Mouse (Mus musculus) heart, adult 2 months (tissue): ENCODE measurements around the gene Tesk1. TPM values are rescaled to one million over a fixed set of nuclear protein-coding genes. Genes with fewer than 3 reads are reported as not detected.

ENCODE experiments used
- DNase-seq, 2 experiments: peaks; one replicate each; pipeline ENCODE4 v3.0.0; 2021
- H3K27ac ChIP-seq: fragments of 200-600 bp; 2 replicates; pipeline ENCODE4 v1.8.1; 2022
- H3K27me3 ChIP-seq: fragments of 200-500 bp; 2 replicates; pipeline ENCODE4 v1.6.1; 2012; ENCODE audit warnings: mild to moderate bottlenecking, low read length, inconsistent platforms, mixed read lengths; ENCODE audit not compliant: control insufficient read depth, insufficient read depth
- H3K36me3 ChIP-seq: fragments of 200-500 bp; 2 replicates; pipeline ENCODE4 v1.6.1; 2012; ENCODE audit warnings: low read length, inconsistent platforms; ENCODE audit not compliant: control insufficient read depth, insufficient read depth
- H3K4me1 ChIP-seq: fragments of 200-500 bp; 2 replicates; pipeline ENCODE4 v1.6.1; 2011; ENCODE audit warnings: low read length; ENCODE audit not compliant: control insufficient read depth, insufficient read depth
- H3K4me3 ChIP-seq: fragments of 200-600 bp; 2 replicates; pipeline ENCODE4 v1.8.1; 2022
- H3K79me2 ChIP-seq: fragments of 200-500 bp; replicated peaks from 2 replicates; pipeline ENCODE4 v1.6.1; 2012; ENCODE audit warnings: mild to moderate bottlenecking, inconsistent platforms, low read length, moderate library complexity, mixed read lengths; ENCODE audit not compliant: control insufficient read depth, insufficient read depth
- H3K9ac ChIP-seq: fragments of 200-500 bp; 2 replicates; pipeline ENCODE4 v1.6.1; 2012; ENCODE audit warnings: low read depth, mild to moderate bottlenecking, control low read depth, inconsistent platforms, low read length, mixed read lengths
- CTCF ChIP-seq: fragments of 200-600 bp; IDR thresholded peaks from 2 replicates; pipeline ENCODE4 v1.8.1; 2022; ENCODE audit warnings: antibody characterized with exemption, mild to moderate bottlenecking, moderate library complexity
- EP300 ChIP-seq: fragments of 200-500 bp; IDR thresholded peaks from 2 replicates; pipeline ENCODE4 v1.6.1; 2011; ENCODE audit warnings: low read depth, low read length, control low read depth; ENCODE audit not compliant: insufficient read depth
- POLR2A ChIP-seq: fragments of 200-500 bp; IDR thresholded peaks from 2 replicates; pipeline ENCODE4 v1.6.1; 2011; ENCODE audit warnings: mild to moderate bottlenecking, low read depth, low read length, control low read depth; ENCODE audit not compliant: insufficient read depth
- WGBS: fragments of 180-500 bp; shearing (Covaris S2); methylation state at CpG from one replicate; pipeline ENCODE4 v1.1.7; 2018; 5-methylcytosine and 5-hydroxymethylcytosine counted together
- intact Hi-C: fragments of 180-260 bp; cut with DNase I; formaldehyde crosslinking; loops from one replicate; pipeline ENCODE4 v1.15.1; 2025
- polyA plus RNA-seq: library from polyadenylated mRNA; depleted of rRNA; stranded (reverse); fragments of >200 nt; gene quantifications from 2 replicates; pipeline ENCODE4 v1.2.3, GENCODE M21; 2012
- total RNA-seq, 2 experiments: library from RNA; stranded (reverse); gene quantifications; 2 replicates each; pipeline ENCODE4 v1.2.3; 2021

Gene Tesk1
- total and polyA plus RNA-seq, 3 experiments: 36.6 to 51.5 (median 37.5) TPM

DNA sequence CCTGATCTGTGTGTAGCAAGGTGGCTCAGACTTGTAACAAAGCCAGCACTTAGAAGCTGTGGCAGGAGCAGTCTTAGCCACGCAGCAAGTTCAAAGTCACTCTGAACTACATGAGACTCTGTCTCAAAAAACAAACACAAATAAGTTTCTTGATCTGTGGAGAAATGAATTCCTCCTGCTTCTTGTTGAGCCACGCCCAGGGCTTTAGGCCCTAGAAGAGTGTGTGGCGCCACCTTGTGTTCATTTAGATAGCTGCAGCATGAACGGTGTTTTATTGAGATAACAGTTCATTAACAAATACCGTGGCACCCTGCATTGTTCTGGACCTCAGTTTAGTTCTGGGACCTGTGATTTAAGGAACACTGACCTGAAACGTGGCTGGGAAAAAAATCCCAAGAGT lies 21.4 kb upstream of the Tesk1 start:
- peak overlapping the region; percentile 84 for H3K27ac ChIP-seq
- whole genome bisulfite sequencing: 3% methylated on average over 6 of the region's 6 CpGs
- H3K36me3 ChIP-seq: peaks cover 10% of the 10 kb centered on the region

DNA sequence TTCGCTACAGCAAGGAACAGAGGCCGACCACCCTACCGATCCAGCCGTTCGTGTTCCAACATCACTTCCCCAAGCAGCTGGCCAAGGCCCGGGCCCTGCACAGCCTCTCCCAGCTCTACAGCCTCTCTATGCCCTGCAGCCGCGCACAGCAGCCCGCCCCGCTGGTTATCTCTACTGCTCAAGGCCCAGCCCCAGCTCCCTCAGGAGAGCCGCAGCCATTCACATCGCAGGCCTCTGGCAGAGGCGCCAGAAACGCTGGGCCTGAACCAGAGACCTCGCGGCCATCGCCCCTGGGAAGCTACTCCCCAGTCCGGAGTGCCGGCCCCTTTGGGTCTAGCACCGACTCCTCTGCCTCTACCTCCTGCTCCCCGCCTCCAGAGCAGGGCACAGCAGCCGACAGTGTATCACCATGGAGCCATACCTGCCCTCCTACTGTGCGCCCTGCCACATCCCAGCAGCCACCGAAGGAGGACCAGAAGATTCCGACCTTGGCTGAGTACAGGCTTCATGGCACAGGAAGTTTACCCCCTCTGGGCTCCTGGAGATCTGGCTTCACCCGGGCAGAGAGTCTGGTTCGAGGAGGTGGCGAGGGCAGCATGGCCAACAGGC lies 20.0 kb upstream of the Tesk1 start:
- Histone ChIP-seq H3K27ac (no peak overlapping the region), H3K27me3 (no peaks in the 10 kb centered on the region), H3K4me3 (no peak overlapping the region), H3K79me2 (no peaks in the 10 kb centered on the region), H3K4me1 (peaks cover 15% of the 10 kb centered on the region), H3K36me3 (peaks cover 10% of the 10 kb centered on the region), H3K9ac (no peak overlapping the region)
- 80% methylated on average over 28 of the region's 28 CpGs for WGBS
- no peak for TF ChIP-seq POLR2A
- TF ChIP-seq EP300: no peak
- no peak for TF ChIP-seq CTCF
- peak in 1 of 2 experiments; percentile 47 for DNase-seq
- intact Hi-C loops: loop anchor here (5.0 kb wide), 1 partner anchor 374 kb away; the partner anchor contains the start of gene Fam214b

More for the DNA sequence above, 21.4 kb upstream of the Tesk1 start:
- TF ChIP-seq CTCF (peak; percentile 97), POLR2A (no peak), EP300 (peak; percentile 82)
- peak; percentile 82 to 84 for DNase-seq
- H3K27me3 ChIP-seq: no peaks in the 10 kb centered on the region
- H3K4me1 ChIP-seq: peaks cover 16% of the 10 kb centered on the region
- peak overlapping the region; percentile 28 for H3K9ac ChIP-seq
- H3K79me2 ChIP-seq: peaks cover 3% of the 10 kb centered on the region; the same call in 1 of the 2 replicates
- no peak overlapping the region for H3K4me3 ChIP-seq
- intact Hi-C loops: loop anchor here (1.0 to 5.0 kb wide), 5 partner anchors 14 to 373 kb away; partner anchors contain the start of genes Atp8b5 and Fam214b

GRCm38 (mm10) chr4:43423267-43423934 lies 18.3 kb upstream of the Tesk1 start:
- H3K79me2 ChIP-seq: no peaks in the 10 kb centered on the region
- peaks cover 9% of the 10 kb centered on the region for H3K36me3 ChIP-seq
- DNase-seq: peak; percentile 62 to 65
- H3K4me3 ChIP-seq: no peak overlapping the region
- WGBS: 52% methylated on average over 20 of the region's 20 CpGs
- no peak for TF ChIP-seq POLR2A
- TF ChIP-seq EP300: no peak
- no peak for TF ChIP-seq CTCF
- intact Hi-C loops: loop anchor here (5.0 kb wide), 1 partner anchor 376 kb away; the partner anchor contains the start of gene Fam214b
- H3K9ac ChIP-seq: no peak overlapping the region
- peak overlapping the region; percentile 45 for H3K27ac ChIP-seq
- no peaks in the 10 kb centered on the region for H3K27me3 ChIP-seq
- H3K4me1 ChIP-seq: peaks cover 8% of the 10 kb centered on the region

GRCm38 (mm10) chr4:43424072-43424471 lies 17.7 kb upstream of the Tesk1 start:
- intact Hi-C loops: loop anchor here (5.0 kb wide), 1 partner anchor 377 kb away; the partner anchor contains the start of gene Fam214b
- H3K36me3 ChIP-seq: peaks cover 6% of the 10 kb centered on the region
- H3K79me2 ChIP-seq: no peaks in the 10 kb centered on the region
- WGBS: 87% methylated on average over 9 of the region's 9 CpGs
- TF ChIP-seq EP300: no peak
- TF ChIP-seq CTCF: no peak
- TF ChIP-seq POLR2A: no peak
- H3K27me3 ChIP-seq: no peaks in the 10 kb centered on the region
- DNase-seq: peak in 1 of 2 experiments; percentile 23
- no peak overlapping the region for H3K4me3 ChIP-seq
- H3K27ac ChIP-seq: no peak overlapping the region
- H3K4me1 ChIP-seq: peaks cover 7% of the 10 kb centered on the region
- no peak overlapping the region for H3K9ac ChIP-seq

GRCm38 (mm10) chr4:43425197-43425596 lies 16.5 kb upstream of the Tesk1 start:
- Histone ChIP-seq H3K4me1 (peaks cover under 1% of the 10 kb centered on the region), H3K79me2 (no peaks in the 10 kb centered on the region), H3K36me3 (peaks cover 4% of the 10 kb centered on the region; the same call in 1 of the 2 replicates), H3K27me3 (no peaks in the 10 kb centered on the region), H3K4me3 (no peak overlapping the region), H3K9ac (no peak overlapping the region), H3K27ac (no peak overlapping the region)
- WGBS: 70% methylated on average over 14 of the region's 14 CpGs
- DNase-seq: peak in 1 of 2 experiments; percentile 19
- intact Hi-C loops: no loop called here
- no peak for TF ChIP-seq CTCF
- TF ChIP-seq POLR2A: no peak
- TF ChIP-seq EP300: no peak
